In the genomic region with DNA sequence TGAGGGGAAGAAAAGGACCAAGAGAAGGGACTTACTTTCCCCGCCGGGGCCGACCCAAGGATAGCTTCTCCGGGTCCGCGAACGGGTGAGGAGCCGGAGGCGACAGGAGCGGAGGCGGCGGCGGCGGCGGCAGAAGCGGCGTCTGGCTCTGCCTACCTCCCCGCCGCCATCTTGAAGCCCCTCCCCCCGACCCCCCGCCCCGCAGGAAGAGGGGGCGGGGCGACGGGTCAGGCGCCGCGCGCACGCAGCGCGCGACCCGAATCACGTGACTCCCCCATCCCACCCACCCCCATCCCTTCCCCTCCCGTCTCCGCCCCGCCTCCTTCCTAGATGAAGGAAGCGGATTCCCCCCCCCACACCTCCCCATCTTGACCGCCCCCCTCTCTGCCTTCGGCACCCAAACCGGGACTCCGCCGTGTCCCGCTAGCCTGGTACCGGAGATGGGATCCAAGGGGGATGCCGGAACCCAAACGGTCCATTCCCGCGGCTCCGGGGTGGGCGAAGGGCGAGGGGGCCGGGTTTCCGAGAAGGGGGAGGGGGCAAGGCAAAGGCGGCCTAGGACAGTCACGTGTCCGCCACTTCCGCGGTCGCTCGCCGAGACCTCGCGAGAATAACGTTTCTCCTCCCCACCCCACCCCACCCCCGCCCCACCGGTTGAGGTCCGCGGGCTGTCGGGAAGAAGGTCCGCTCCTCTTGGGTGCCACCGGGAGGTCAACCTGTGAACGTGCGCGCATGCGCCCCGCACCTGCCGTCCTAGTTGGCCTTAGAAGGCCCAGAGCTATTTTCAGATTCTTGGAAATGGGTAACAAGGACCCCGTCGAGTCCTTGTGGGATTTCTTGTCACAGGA, we compare ENCODE assay signal across 8 mouse cellular contexts. TPM values are rescaled to one million over a fixed set of nuclear protein-coding genes. Genes with fewer than 3 reads are reported as not detected.
DNase-seq lines count a peak whose midpoint lies in the region; ATAC-seq and TF ChIP-seq lines count a peak whose summit lies in the region.

Sbno1 (minus strand) TSS at position 590 of the 848 bp plus-strand sequence.

- peak; percentile 93 for ATAC-seq in heart, embryonic 14.5 days (ENCODE audit: insufficient number of reproducible peaks, insufficient read depth, low FRiP score, low read depth)
- ATAC-seq in liver, embryonic 14.5 days (ENCODE audit: insufficient read depth), result peak; percentile 87
- peak; percentile 90 for ATAC-seq in neural tube, embryonic 11.5 days (ENCODE audit: insufficient read depth, low FRiP score, low TSS enrichment)
- ATAC-seq in stomach, postnatal 0 days (ENCODE audit: low FRiP score, low TSS enrichment), result peak; percentile 93

- DNase-seq in CD4-positive, CD25-positive, alpha-beta regulatory T cell, adult 2 months (ENCODE audit: low read depth, low spot score), result peak; percentile 96
- peak; percentile 84 for DNase-seq in fibroblast of lung, adult 2 months (ENCODE audit: low read depth)
- peak; percentile 97 for DNase-seq in kidney, postnatal 14 days
- DNase-seq in liver, embryonic 14.5 days (ENCODE audit: low read depth in 3 of 3, low spot score in 3 of 3), result peak; percentile 90 to 93 (median 91)
- peak; percentile 94 for DNase-seq in neural tube, embryonic 11.5 days (ENCODE audit: low spot score)
- peak; percentile 98 for DNase-seq in stomach, postnatal 0 days (ENCODE audit: low spot score)

- H3K4me1 ChIP-seq in brown adipose tissue, adult 24 weeks (ENCODE audit: control insufficient read depth, insufficient read depth, insufficient read length, low read length), result peaks cover 6% of the 10 kb centered on the region
- peaks cover 0 to 14% of the 10 kb centered on the region in 2 experiments; a peak in 2 of 4 replicates for H3K4me1 ChIP-seq in heart, embryonic 14.5 days (ENCODE audit: control insufficient read depth in 2 of 2, insufficient read depth in 2 of 2, low read length in 2 of 2)
- H3K4me1 ChIP-seq in liver, embryonic 14.5 days (replicated peaks; ENCODE audit: control insufficient read depth in 2 of 2, insufficient read depth in 2 of 2, low read length in 1 of 2), result peaks cover 12 to 16% of the 10 kb centered on the region in 2 experiments
- peaks cover 4% of the 10 kb centered on the region; the same call in 1 of the 2 replicates for H3K4me1 ChIP-seq in neural tube, embryonic 11.5 days (ENCODE audit: control insufficient read depth, insufficient read depth, low read length)
- no peaks in the 10 kb centered on the region for H3K4me1 ChIP-seq in stomach, postnatal 0 days (replicated peaks; ENCODE audit: control insufficient read depth, insufficient read depth)

- no peaks in the 10 kb centered on the region for H3K27me3 ChIP-seq in heart, embryonic 14.5 days (ENCODE audit: control insufficient read depth, insufficient read depth, low read length)
- H3K27me3 ChIP-seq in liver, embryonic 14.5 days (ENCODE audit: control insufficient read depth, insufficient read depth, low read length), result no peaks in the 10 kb centered on the region
- no peaks in the 10 kb centered on the region for H3K27me3 ChIP-seq in neural tube, embryonic 11.5 days (ENCODE audit: control insufficient read depth, insufficient read depth, low read length)
- H3K27me3 ChIP-seq in stomach, postnatal 0 days (ENCODE audit: control insufficient read depth, insufficient read depth, low read length), result no peaks in the 10 kb centered on the region

- WGBS in heart, embryonic 14.5 days, result under 1% methylated on average over 59 of the region's 81 CpGs
- 1% methylated on average over 68 of the region's 81 CpGs for WGBS in liver, embryonic 14.5 days (ENCODE audit: insufficient replicate concordance)
- under 1% methylated on average over 42 of the region's 81 CpGs for WGBS in neural tube, embryonic 11.5 days
- under 1% methylated on average over 45 of the region's 81 CpGs for WGBS in stomach, postnatal 0 days

- no peaks in the 10 kb centered on the region for H3K9me3 ChIP-seq in heart, embryonic 14.5 days (ENCODE audit: control insufficient read depth, low read length)
- H3K9me3 ChIP-seq in liver, embryonic 14.5 days (ENCODE audit: control insufficient read depth, low read length), result no peaks in the 10 kb centered on the region
- no peaks in the 10 kb centered on the region for H3K9me3 ChIP-seq in neural tube, embryonic 11.5 days (ENCODE audit: control insufficient read depth, low read length)
- no peaks in the 10 kb centered on the region for H3K9me3 ChIP-seq in stomach, postnatal 0 days (ENCODE audit: control insufficient read depth, low read length)

- H3K4me2 ChIP-seq in heart, embryonic 14.5 days (ENCODE audit: low read length), result peak within 1 kb of the TSS; percentile 92
- peak within 1 kb of the TSS; percentile 95 for H3K4me2 ChIP-seq in liver, embryonic 14.5 days (ENCODE audit: low read depth)
- H3K4me2 ChIP-seq in neural tube, embryonic 11.5 days (ENCODE audit: low read depth), result peak within 1 kb of the TSS; percentile 94
- H3K4me2 ChIP-seq in stomach, postnatal 0 days (replicated peaks; ENCODE audit: low read depth), result peak within 1 kb of the TSS; percentile 89

- peak within 1 kb of the TSS; percentile 95 for H3K27ac ChIP-seq in brown adipose tissue, adult 24 weeks (replicated peaks; ENCODE audit: low read depth, low read length)
- H3K27ac ChIP-seq in heart, embryonic 14.5 days (replicated peaks in 1 of 2; ENCODE audit: control insufficient read depth in 1 of 2, insufficient read depth in 1 of 2, low read depth in 2 of 2, low read length in 2 of 2), result peak within 1 kb of the TSS; percentile 85 to 89
- peak within 1 kb of the TSS; percentile 89 for H3K27ac ChIP-seq in liver, embryonic 14.5 days
- peak within 1 kb of the TSS; percentile 69 for H3K27ac ChIP-seq in neural tube, embryonic 11.5 days (ENCODE audit: low read depth, low read length)
- H3K27ac ChIP-seq in stomach, postnatal 0 days (replicated peaks), result peak within 1 kb of the TSS; percentile 84

- H3K9ac ChIP-seq in heart, embryonic 14.5 days (ENCODE audit: low read length), result peak within 1 kb of the TSS; percentile 91
- H3K9ac ChIP-seq in liver, embryonic 14.5 days (replicated peaks), result peak within 1 kb of the TSS; percentile 98
- peak within 1 kb of the TSS; percentile 90 for H3K9ac ChIP-seq in neural tube, embryonic 11.5 days (ENCODE audit: low read length)
- H3K9ac ChIP-seq in stomach, postnatal 0 days (ENCODE audit: low read length), result peak within 1 kb of the TSS; percentile 85

- TF ChIP-seq CTCF in liver, embryonic 14.5 days (IDR thresholded peaks at IDR 0.05; ENCODE audit: low read depth), result peak; percentile 63
- TF ChIP-seq CTCF in stomach, postnatal 0 days (IDR thresholded peaks at IDR 0.05; ENCODE audit: low read depth), result peak; percentile 21

- H3K4me3 ChIP-seq in brown adipose tissue, adult 24 weeks (ENCODE audit: insufficient read depth, low read depth, low read length), result peak within 1 kb of the TSS; percentile 98
- H3K4me3 ChIP-seq in heart, embryonic 14.5 days (ENCODE audit: control insufficient read depth in 1 of 2, insufficient read depth in 1 of 2, low read depth in 1 of 2, low read length in 2 of 2), result peak within 1 kb of the TSS; percentile 68 to 91
- peak within 1 kb of the TSS; percentile 87 to 97 for H3K4me3 ChIP-seq in liver, embryonic 14.5 days (ENCODE audit: insufficient read depth in 1 of 2, low read depth in 2 of 2, low read length in 2 of 2)
- H3K4me3 ChIP-seq in neural tube, embryonic 11.5 days (ENCODE audit: low read depth, low read length), result peak within 1 kb of the TSS; percentile 98
- H3K4me3 ChIP-seq in stomach, postnatal 0 days (ENCODE audit: low read depth, low read length), result peak within 1 kb of the TSS; percentile 80

- TF ChIP-seq EP300 in liver, embryonic 14.5 days (IDR thresholded peaks at IDR 0.05; ENCODE audit: low read depth), result no peak
- TF ChIP-seq EP300 in stomach, postnatal 0 days (optimal IDR thresholded peaks at IDR 0.05), result peak; percentile 88

- H3K36me3 ChIP-seq in heart, embryonic 14.5 days (ENCODE audit: control insufficient read depth, insufficient read depth, low read length), result peaks cover 8% of the 10 kb centered on the region; the same call in 1 of the 2 replicates
- no peaks in the 10 kb centered on the region; the same call in 1 of the 2 replicates for H3K36me3 ChIP-seq in liver, embryonic 14.5 days (replicated peaks; ENCODE audit: control insufficient read depth, insufficient read depth, low read depth)
- no peaks in the 10 kb centered on the region for H3K36me3 ChIP-seq in neural tube, embryonic 11.5 days (ENCODE audit: control insufficient read depth, insufficient read depth, low read length)
- no peaks in the 10 kb centered on the region for H3K36me3 ChIP-seq in stomach, postnatal 0 days (ENCODE audit: control insufficient read depth, insufficient read depth, low read length)

RNA-seq across cellular contexts. Expression of gene Sbno1, which starts in this region (rescaled TPM):
- polyA plus RNA-seq in brown adipose tissue, adult 24 weeks (2012; ENCODE audit: insufficient read depth, insufficient read length, missing spikeins), result 35.5 and 47.6 TPM in 2 replicates
- polyA plus RNA-seq in heart, embryonic 14.5 days (2014; fragmentation: Nextera tagmentation; extraction: Ambion mirVana), result 67.3 and 68.1 TPM in 2 replicates
- 9.0 and 12.6 TPM in 2 replicates for polyA plus RNA-seq in liver, embryonic 14.5 days (2012; rRNA removed)
- polyA plus RNA-seq in liver, embryonic 14.5 days (2014; fragmentation: Nextera tagmentation; extraction: Ambion mirVana), result 34.2 and 35.1 TPM in 2 replicates
- polyA plus RNA-seq in neural tube, embryonic 11.5 days (2014; fragmentation: Nextera tagmentation; extraction: Ambion mirVana), result 87.0 and 88.2 TPM in 2 replicates
- 44.8 and 45.2 TPM in 2 replicates for polyA plus RNA-seq in stomach, postnatal 0 days (2015; fragmentation: Nextera tagmentation; extraction: Ambion mirVana)

Comparison
In these comparisons a context has a peak if more than half of its experiments do, and no peak if none do; other contexts are left out.
1. Peak in every context shown above with its lines: DNase-seq, ATAC-seq, H3K4me3 ChIP-seq and H3K27ac ChIP-seq.